Mouse (Mus musculus): ENCODE data around the gene Gm17268. TPM values are rescaled to one million over a fixed set of nuclear protein-coding genes. Genes with fewer than 3 reads are reported as not detected.

The Gm17268 gene
- polyA plus RNA-seq (2015; fragmentation: Nextera tagmentation; extraction: Ambion mirVana): not detected in 2 replicates

DNA sequence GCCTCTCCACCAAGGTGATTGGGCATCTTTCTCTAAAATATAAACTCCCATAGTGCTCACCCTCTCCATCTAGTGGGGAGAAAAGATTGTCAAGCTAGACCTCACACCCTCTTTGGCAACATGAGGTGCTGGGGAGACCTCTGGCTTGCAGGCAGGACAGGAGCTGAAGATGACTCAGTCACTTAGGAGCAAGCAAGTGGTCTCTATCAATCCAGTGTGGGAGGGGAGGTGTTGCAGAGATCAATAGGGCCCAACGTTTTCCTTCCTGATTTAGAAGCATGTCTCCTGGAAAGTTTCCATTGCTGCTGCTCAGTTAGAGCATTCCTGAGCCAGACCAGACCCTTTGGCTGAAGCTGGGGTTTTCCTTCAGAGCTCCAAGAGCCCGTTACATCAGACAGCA, at the start of gene Gm17268:
Gm17268 (minus strand) TSS at position 28 of the 400 bp plus-strand sequence.
- WGBS: 58% methylated on average over 2 of the region's 2 CpGs
- H3K4me2 ChIP-seq: no peak within 1 kb of the TSS
- ATAC-seq (ENCODE audit: low FRiP score, low read depth): no peak
- H3K27ac ChIP-seq (replicated peaks): no peak within 1 kb of the TSS
- no peak within 1 kb of the TSS for H3K9ac ChIP-seq
- no peak within 1 kb of the TSS for H3K4me3 ChIP-seq
- H3K27me3 ChIP-seq: no peaks in the 10 kb centered on the region
- H3K36me3 ChIP-seq: no peaks in the 10 kb centered on the region
- no peaks in the 10 kb centered on the region for H3K9me3 ChIP-seq
- H3K4me1 ChIP-seq (replicated peaks): 0 out of 2 replicates have a peak, but pooled peaks cover 5% of the 10 kb centered on the region

GRCm38 (mm10) chr11:82084360-82084759, 46.0 kb upstream of the Gm17268 start:
- 70% methylated on average over 3 of the region's 3 CpGs for WGBS
- Histone ChIP-seq H3K9ac (no peak overlapping the region), H3K4me1 (replicated peaks) (no peaks in the 10 kb centered on the region), H3K4me3 (no peak overlapping the region), H3K27me3 (no peaks in the 10 kb centered on the region), H3K27ac (replicated peaks) (no peak overlapping the region), H3K9me3 (no peaks in the 10 kb centered on the region), H3K36me3 (no peaks in the 10 kb centered on the region), H3K4me2 (no peak overlapping the region)
- no peak for ATAC-seq (ENCODE audit: low FRiP score, low read depth)

GRCm38 (mm10) chr11:82080865-82081264, 42.5 kb upstream of the Gm17268 start:
- Histone ChIP-seq H3K9me3 (no peaks in the 10 kb centered on the region), H3K9ac (no peak overlapping the region), H3K36me3 (no peaks in the 10 kb centered on the region), H3K27me3 (no peaks in the 10 kb centered on the region), H3K27ac (replicated peaks) (no peak overlapping the region), H3K4me1 (replicated peaks) (no peaks in the 10 kb centered on the region), H3K4me2 (no peak overlapping the region), H3K4me3 (no peak overlapping the region)
- 86% methylated on average over 3 of the region's 3 CpGs for WGBS
- ATAC-seq (ENCODE audit: low FRiP score, low read depth): no peak

GRCm38 (mm10) chr11:82078136-82078730, 39.9 kb upstream of the Gm17268 start:
- no peak overlapping the region for H3K4me2 ChIP-seq
- H3K4me1 ChIP-seq (replicated peaks): no peaks in the 10 kb centered on the region

GRCm38 (mm10) chr11:82077031-82077430, 38.7 kb upstream of the Gm17268 start:
- H3K36me3 ChIP-seq: no peaks in the 10 kb centered on the region
- no peak overlapping the region for H3K4me2 ChIP-seq
- no peaks in the 10 kb centered on the region for H3K27me3 ChIP-seq
- H3K9me3 ChIP-seq: no peaks in the 10 kb centered on the region
- 76% methylated on average over 3 of the region's 3 CpGs for WGBS
- ATAC-seq (ENCODE audit: low FRiP score, low read depth): no peak
- H3K4me3 ChIP-seq: no peak overlapping the region
- H3K27ac ChIP-seq (replicated peaks): no peak overlapping the region
- no peak overlapping the region for H3K9ac ChIP-seq
- H3K4me1 ChIP-seq (replicated peaks): no peaks in the 10 kb centered on the region

More at GRCm38 (mm10) chr11:82078136-82078730, 39.9 kb upstream of the Gm17268 start:
- Histone ChIP-seq H3K9me3 (no peaks in the 10 kb centered on the region), H3K27ac (replicated peaks) (no peak overlapping the region), H3K9ac (no peak overlapping the region), H3K4me3 (no peak overlapping the region), H3K27me3 (no peaks in the 10 kb centered on the region), H3K36me3 (no peaks in the 10 kb centered on the region)
- no peak for ATAC-seq (ENCODE audit: low FRiP score, low read depth)

DNA sequence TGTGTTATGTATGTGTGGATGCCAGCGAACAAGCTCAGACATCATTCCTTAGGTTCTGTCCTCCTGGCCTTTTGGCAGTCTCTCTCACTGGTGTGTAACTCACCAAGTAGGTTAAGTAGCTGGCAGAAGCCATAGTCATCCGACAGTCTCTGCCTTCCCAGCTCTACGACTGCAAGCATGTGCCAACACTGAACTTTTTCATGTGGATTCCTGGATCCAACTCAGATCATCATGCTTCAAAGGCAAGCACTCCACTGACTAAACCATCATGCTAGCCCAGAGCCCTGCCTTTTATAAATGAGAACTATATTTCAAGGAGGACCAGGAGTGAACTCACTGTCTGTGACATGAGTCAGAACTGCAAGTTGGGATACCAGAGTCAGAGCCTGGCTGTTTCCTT, 35.3 kb upstream of the Gm17268 start:
- no peaks in the 10 kb centered on the region for H3K9me3 ChIP-seq
- no peak overlapping the region for H3K9ac ChIP-seq
- ATAC-seq (ENCODE audit: low FRiP score, low read depth): no peak
- no peaks in the 10 kb centered on the region for H3K27me3 ChIP-seq
- H3K4me1 ChIP-seq (replicated peaks): no peaks in the 10 kb centered on the region
- 90% methylated on average over 3 of the region's 3 CpGs for WGBS
- H3K4me3 ChIP-seq: no peak overlapping the region
- no peak overlapping the region for H3K27ac ChIP-seq (replicated peaks)
- no peak overlapping the region for H3K4me2 ChIP-seq
- no peaks in the 10 kb centered on the region for H3K36me3 ChIP-seq

DNA sequence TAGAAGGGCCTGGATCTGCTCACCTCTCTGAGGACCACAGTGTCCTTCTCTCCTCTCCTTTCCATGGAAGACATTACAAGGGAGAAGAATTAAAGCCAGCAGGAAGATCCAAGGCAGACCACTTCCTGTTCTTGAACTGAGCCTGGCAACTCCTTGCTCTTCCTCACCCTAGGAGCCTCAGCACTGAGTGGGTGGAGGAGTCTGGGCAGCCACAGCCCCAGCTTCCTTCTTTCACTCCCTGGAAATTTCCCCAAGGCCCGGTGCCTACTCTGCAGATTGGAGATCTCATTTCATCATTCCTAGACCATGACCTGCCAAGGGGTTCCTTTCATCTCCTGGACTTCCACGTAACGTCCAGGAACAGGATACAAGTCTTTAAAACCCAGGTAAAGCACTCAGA, 34.6 kb upstream of the Gm17268 start:
- ATAC-seq (ENCODE audit: low FRiP score, low read depth): no peak
- 72% methylated on average over 3 of the region's 3 CpGs for WGBS
- no peaks in the 10 kb centered on the region for H3K36me3 ChIP-seq
- no peak overlapping the region for H3K4me2 ChIP-seq
- H3K27ac ChIP-seq (replicated peaks): no peak overlapping the region
- no peaks in the 10 kb centered on the region for H3K9me3 ChIP-seq
- no peaks in the 10 kb centered on the region for H3K4me1 ChIP-seq (replicated peaks)
- H3K4me3 ChIP-seq: no peak overlapping the region
- H3K27me3 ChIP-seq: no peaks in the 10 kb centered on the region
- no peak overlapping the region for H3K9ac ChIP-seq

DNA sequence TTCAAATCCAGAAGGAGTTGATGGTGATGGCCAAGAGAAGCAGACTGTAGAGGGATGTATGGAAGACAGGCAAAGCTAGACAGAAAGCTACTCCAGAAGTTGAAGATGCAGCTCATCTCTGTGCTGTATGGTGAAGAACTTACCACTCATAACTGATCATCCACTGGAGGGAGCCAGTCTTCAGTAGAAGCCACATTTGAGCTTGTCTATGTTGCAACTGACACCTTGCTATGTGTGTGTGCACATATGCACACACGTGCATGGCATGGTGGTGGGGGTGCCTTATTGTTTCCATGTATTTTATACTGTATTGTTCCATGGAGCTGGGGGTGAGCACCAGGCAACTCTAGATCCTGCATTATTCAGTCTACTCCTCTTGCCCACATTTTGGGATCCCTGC, 34.0 kb upstream of the Gm17268 start:
- Histone ChIP-seq H3K27me3 (no peaks in the 10 kb centered on the region), H3K9ac (no peak overlapping the region), H3K9me3 (no peaks in the 10 kb centered on the region), H3K4me3 (no peak overlapping the region), H3K4me1 (replicated peaks) (no peaks in the 10 kb centered on the region), H3K36me3 (no peaks in the 10 kb centered on the region), H3K4me2 (no peak overlapping the region), H3K27ac (replicated peaks) (no peak overlapping the region)
- 83% methylated on average over 1 of the region's 1 CpGs for WGBS
- ATAC-seq (ENCODE audit: low FRiP score, low read depth): no peak

DNA sequence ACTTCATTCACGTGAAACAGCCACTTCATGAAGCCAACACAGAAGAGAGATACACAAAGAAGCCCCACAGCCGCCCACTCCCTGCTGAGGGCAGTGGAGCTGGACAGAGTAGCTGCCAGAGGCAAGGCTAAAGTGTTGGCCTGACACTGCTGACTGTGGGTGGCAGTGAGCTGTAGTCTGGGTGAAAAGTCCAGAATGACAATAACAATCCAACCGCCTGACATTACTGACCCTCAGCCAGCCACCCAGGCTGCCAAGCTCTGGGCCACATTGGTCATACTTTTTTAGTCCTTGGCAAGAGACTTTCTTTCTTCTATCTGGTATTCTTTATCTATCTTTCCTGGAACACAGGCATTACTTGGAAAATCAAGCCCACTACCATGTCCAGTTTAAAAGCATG, 32.7 kb upstream of the Gm17268 start:
- 70% methylated on average over 3 of the region's 3 CpGs for WGBS

GRCm38 (mm10) chr11:82066953-82067571, 28.7 kb upstream of the Gm17268 start:
- H3K9me3 ChIP-seq: no peaks in the 10 kb centered on the region
- no peaks in the 10 kb centered on the region for H3K36me3 ChIP-seq
- H3K4me1 ChIP-seq (replicated peaks): no peaks in the 10 kb centered on the region
- no peak overlapping the region for H3K27ac ChIP-seq (replicated peaks)
- no peaks in the 10 kb centered on the region for H3K27me3 ChIP-seq
- H3K4me2 ChIP-seq: no peak overlapping the region
- ATAC-seq (ENCODE audit: low FRiP score, low read depth): no peak
- 78% methylated on average over 7 of the region's 7 CpGs for WGBS
- no peak overlapping the region for H3K4me3 ChIP-seq
- H3K9ac ChIP-seq: no peak overlapping the region

More for the DNA sequence above, 32.7 kb upstream of the Gm17268 start:
- Histone ChIP-seq H3K9ac (no peak overlapping the region), H3K27me3 (no peaks in the 10 kb centered on the region), H3K36me3 (no peaks in the 10 kb centered on the region), H3K9me3 (no peaks in the 10 kb centered on the region), H3K4me3 (no peak overlapping the region), H3K27ac (replicated peaks) (no peak overlapping the region), H3K4me1 (replicated peaks) (no peaks in the 10 kb centered on the region), H3K4me2 (no peak overlapping the region)
- ATAC-seq (ENCODE audit: low FRiP score, low read depth): no peak

- no peak overlapping the region for H3K9ac ChIP-seq
- no peak overlapping the region for H3K27ac ChIP-seq (replicated peaks)
- no peaks in the 10 kb centered on the region for H3K27me3 ChIP-seq
- H3K4me1 ChIP-seq (replicated peaks): no peaks in the 10 kb centered on the region
- WGBS: 84% methylated on average over 2 of the region's 2 CpGs
- no peak for ATAC-seq (ENCODE audit: low FRiP score, low read depth)
- H3K4me3 ChIP-seq: no peak overlapping the region
- no peaks in the 10 kb centered on the region for H3K36me3 ChIP-seq
- no peak overlapping the region for H3K4me2 ChIP-seq
- no peaks in the 10 kb centered on the region for H3K9me3 ChIP-seq
Observed at GRCm38 (mm10) chr11:82063454-82063853, 25.1 kb upstream of the Gm17268 start.

GRCm38 (mm10) chr11:82062226-82062625, 23.9 kb upstream of the Gm17268 start:
- Histone ChIP-seq H3K4me3 (no peak overlapping the region), H3K4me1 (replicated peaks) (no peaks in the 10 kb centered on the region), H3K4me2 (no peak overlapping the region), H3K9me3 (no peaks in the 10 kb centered on the region), H3K27ac (replicated peaks) (no peak overlapping the region), H3K36me3 (no peaks in the 10 kb centered on the region), H3K9ac (no peak overlapping the region), H3K27me3 (no peaks in the 10 kb centered on the region)
- ATAC-seq (ENCODE audit: low FRiP score, low read depth): no peak
- 79% methylated on average over 3 of the region's 3 CpGs for WGBS

DNA sequence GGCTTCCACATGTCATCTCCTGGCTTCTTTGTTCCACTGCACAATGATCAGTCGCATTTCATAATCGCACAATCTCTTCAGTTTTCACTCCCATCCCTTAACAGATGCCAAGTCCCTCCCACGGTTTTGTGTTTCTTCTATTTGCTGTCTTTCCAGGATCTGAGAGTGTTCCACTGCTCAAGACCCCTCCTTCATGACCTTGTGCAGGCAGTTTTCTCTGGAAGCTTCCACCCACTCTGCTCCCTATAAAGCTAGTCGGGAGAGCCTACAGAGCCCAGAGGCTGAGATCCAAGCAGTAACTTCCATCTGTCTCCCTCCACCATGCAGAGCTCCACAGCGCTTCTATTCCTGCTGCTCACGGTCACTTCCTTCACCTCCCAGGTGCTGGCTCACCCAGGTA, 19.3 kb upstream of the Gm17268 start, which contains the start of gene Ccl11:
Ccl11 (plus strand) TSS at position 178 of the 400 bp plus-strand sequence.
- Histone ChIP-seq H3K9me3 (no peaks in the 10 kb centered on the region), H3K4me2 (no peak within 1 kb of the TSS), H3K36me3 (no peaks in the 10 kb centered on the region), H3K4me3 (no peak within 1 kb of the TSS), H3K4me1 (replicated peaks) (no peaks in the 10 kb centered on the region), H3K27ac (replicated peaks) (no peak within 1 kb of the TSS), H3K9ac (no peak within 1 kb of the TSS), H3K27me3 (no peaks in the 10 kb centered on the region)
- no peak for ATAC-seq (ENCODE audit: low FRiP score, low read depth)
- WGBS: 80% methylated on average over 6 of the region's 6 CpGs
